Mouse (Mus musculus): ENCODE measurements at regions not wholly inside any gene's neighbourhood (a gene's known extent, or its start where the extent isn't known, plus 50 kb on each side); places are given as distances from the start of the nearest gene placed in this dataset.

DNA sequence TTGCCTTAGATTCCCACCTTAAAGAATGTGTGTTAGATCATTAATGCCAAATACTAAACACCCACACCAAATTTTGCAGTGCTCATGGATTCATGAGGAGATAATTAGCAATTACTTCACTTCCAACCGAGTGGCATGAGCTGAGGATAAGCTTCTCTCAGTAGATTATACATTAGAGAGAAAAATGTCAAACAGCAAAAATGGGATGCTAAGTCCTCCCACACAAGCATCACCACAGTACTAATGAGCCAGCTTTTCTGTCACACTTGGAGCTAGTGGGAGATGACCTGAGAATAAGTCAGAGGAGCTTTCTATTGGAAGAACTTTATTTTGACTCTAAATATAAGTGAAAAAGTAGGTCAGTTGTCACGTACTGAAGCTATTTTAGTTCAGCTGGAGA lies 504.0 kb downstream of the Slco6d1 start:
- H3K4me2 ChIP-seq (ENCODE audit: low read depth, severe bottlenecking) = no peak overlapping the region
- no peak for ATAC-seq (ENCODE audit: insufficient number of reproducible peaks, low FRiP score, low TSS enrichment, low read depth)
- WGBS = 85% methylated on average over 2 of the region's 2 CpGs

DNA sequence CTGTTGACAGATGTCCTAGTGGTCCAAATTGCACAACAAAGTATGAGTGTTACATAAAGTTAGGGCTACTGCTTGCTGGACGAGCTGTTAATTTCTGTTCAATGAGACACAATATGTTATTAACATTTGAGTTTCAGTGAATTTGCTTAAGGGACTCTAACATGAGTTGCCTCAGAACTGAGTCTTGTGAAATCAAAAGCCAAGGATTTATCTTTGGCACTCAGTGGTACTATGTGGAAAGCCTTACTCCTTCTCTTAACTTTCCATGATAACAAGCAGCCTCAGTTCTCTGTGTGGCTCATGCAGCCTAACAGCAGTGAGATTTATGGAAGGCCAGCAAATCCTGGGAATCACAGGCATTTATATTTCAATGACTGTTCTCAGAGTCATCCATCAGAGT lies 510.0 kb downstream of the Slco6d1 start:
- 83% methylated on average over 1 of the region's 1 CpGs for WGBS
- Histone ChIP-seq H3K27me3 (ENCODE audit: control insufficient read depth, insufficient read depth, low read length) (no peaks in the 10 kb centered on the region), H3K4me2 (ENCODE audit: low read depth, severe bottlenecking) (no peak overlapping the region), H3K9me3 (ENCODE audit: control insufficient read depth, low read length) (no peaks in the 10 kb centered on the region), H3K4me1 (ENCODE audit: control insufficient read depth, insufficient read depth, low read length) (no peaks in the 10 kb centered on the region), H3K36me3 (ENCODE audit: control insufficient read depth, insufficient read depth, low read length) (no peaks in the 10 kb centered on the region), H3K4me3 (ENCODE audit: low read depth, low read length) (no peak overlapping the region), H3K27ac (replicated peaks; ENCODE audit: low read depth, low read length) (no peak overlapping the region), H3K9ac (ENCODE audit: low read length) (no peak overlapping the region)
- ATAC-seq (ENCODE audit: insufficient number of reproducible peaks, low FRiP score, low TSS enrichment, low read depth) = no peak
- no peak for DNase-seq (ENCODE audit: low spot score)

More for the DNA sequence above, 504.0 kb downstream of the Slco6d1 start:
- no peak for DNase-seq (ENCODE audit: low spot score)
- Histone ChIP-seq H3K4me3 (ENCODE audit: low read depth, low read length) (no peak overlapping the region), H3K36me3 (ENCODE audit: control insufficient read depth, insufficient read depth, low read length) (no peaks in the 10 kb centered on the region), H3K27me3 (ENCODE audit: control insufficient read depth, insufficient read depth, low read length) (no peaks in the 10 kb centered on the region), H3K9me3 (ENCODE audit: control insufficient read depth, low read length) (no peaks in the 10 kb centered on the region), H3K4me1 (ENCODE audit: control insufficient read depth, insufficient read depth, low read length) (no peaks in the 10 kb centered on the region), H3K27ac (replicated peaks; ENCODE audit: low read depth, low read length) (no peak overlapping the region), H3K9ac (ENCODE audit: low read length) (no peak overlapping the region)

DNA sequence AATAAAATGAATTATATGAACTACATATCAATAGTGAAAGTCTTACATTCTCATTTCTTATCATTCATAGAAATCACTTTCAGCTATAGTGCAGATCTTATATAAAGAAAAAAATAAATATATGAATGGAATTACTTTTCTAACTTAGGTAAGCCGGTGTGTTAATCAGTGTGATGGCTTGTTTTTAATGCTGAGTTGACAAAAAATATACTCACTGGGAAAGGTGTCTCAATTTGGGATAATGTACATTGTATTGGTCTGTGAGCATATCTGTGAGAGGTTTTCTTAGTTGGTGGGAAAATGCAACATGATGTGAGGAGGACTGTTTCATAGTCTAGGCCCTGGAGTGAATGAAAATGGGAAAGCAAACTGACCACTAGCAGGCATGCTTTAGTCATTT lies 511.3 kb downstream of the Slco6d1 start:
- no peak overlapping the region for H3K4me2 ChIP-seq (ENCODE audit: low read depth, severe bottlenecking)
- H3K9me3 ChIP-seq (ENCODE audit: control insufficient read depth, low read length) = no peaks in the 10 kb centered on the region
- H3K4me1 ChIP-seq (ENCODE audit: control insufficient read depth, insufficient read depth, low read length) = no peaks in the 10 kb centered on the region
- no peak for DNase-seq (ENCODE audit: low spot score)
- ATAC-seq (ENCODE audit: insufficient number of reproducible peaks, low FRiP score, low TSS enrichment, low read depth) = no peak
- H3K36me3 ChIP-seq (ENCODE audit: control insufficient read depth, insufficient read depth, low read length) = no peaks in the 10 kb centered on the region
- H3K4me3 ChIP-seq (ENCODE audit: low read depth, low read length) = no peak overlapping the region
- no peak overlapping the region for H3K27ac ChIP-seq (replicated peaks; ENCODE audit: low read depth, low read length)
- H3K27me3 ChIP-seq (ENCODE audit: control insufficient read depth, insufficient read depth, low read length) = no peaks in the 10 kb centered on the region
- no peak overlapping the region for H3K9ac ChIP-seq (ENCODE audit: low read length)
- 98% methylated on average over 1 of the region's 1 CpGs for WGBS

DNA sequence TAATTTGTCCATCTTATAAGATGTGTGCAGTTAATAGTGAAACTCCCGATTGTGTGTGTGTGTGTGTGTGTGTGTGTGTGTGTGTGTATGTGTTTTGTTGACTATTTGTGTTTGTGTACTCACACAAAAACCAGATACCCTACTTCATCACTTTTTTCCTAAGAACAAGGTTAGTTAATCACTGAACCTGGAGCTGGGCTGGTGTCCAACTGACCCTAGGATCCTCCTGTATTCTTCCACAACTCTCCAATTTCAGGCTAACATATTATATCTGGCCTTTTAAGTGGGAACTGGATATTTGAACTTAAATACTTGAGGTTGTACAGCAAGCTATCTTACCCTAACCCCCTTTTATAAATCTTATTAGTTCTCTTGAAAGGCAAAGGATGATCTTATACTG lies 556.8 kb downstream of the Slco6d1 start:
- no peak overlapping the region for H3K4me3 ChIP-seq (ENCODE audit: low read depth, low read length)
- no peak overlapping the region for H3K9ac ChIP-seq (ENCODE audit: low read length)
- H3K4me2 ChIP-seq (ENCODE audit: low read depth, severe bottlenecking) = no peak overlapping the region
- no peaks in the 10 kb centered on the region for H3K9me3 ChIP-seq (ENCODE audit: control insufficient read depth, low read length)
- no peak for DNase-seq (ENCODE audit: low spot score)
- no peak for ATAC-seq (ENCODE audit: insufficient number of reproducible peaks, low FRiP score, low TSS enrichment, low read depth)
- no peaks in the 10 kb centered on the region for H3K27me3 ChIP-seq (ENCODE audit: control insufficient read depth, insufficient read depth, low read length)
- 86% methylated on average over 1 of the region's 1 CpGs for WGBS
- H3K27ac ChIP-seq (replicated peaks; ENCODE audit: low read depth, low read length) = no peak overlapping the region
- no peaks in the 10 kb centered on the region for H3K36me3 ChIP-seq (ENCODE audit: control insufficient read depth, insufficient read depth, low read length)
- no peaks in the 10 kb centered on the region for H3K4me1 ChIP-seq (ENCODE audit: control insufficient read depth, insufficient read depth, low read length)

Measured in limb, embryonic 11.5 days (tissue).